Mouse (Mus musculus) 3134 (cell line): ENCODE results near the gene Gm38431.

Source experiments
- DNase-seq: peaks from one replicate; pipeline ENCODE4 v3.0.0-alpha.2; 2011; ENCODE audit warnings: low spot score; ENCODE audit not compliant: insufficient read length; ENCODE audit errors: extremely low read depth

Gene Gm38431

DNA sequence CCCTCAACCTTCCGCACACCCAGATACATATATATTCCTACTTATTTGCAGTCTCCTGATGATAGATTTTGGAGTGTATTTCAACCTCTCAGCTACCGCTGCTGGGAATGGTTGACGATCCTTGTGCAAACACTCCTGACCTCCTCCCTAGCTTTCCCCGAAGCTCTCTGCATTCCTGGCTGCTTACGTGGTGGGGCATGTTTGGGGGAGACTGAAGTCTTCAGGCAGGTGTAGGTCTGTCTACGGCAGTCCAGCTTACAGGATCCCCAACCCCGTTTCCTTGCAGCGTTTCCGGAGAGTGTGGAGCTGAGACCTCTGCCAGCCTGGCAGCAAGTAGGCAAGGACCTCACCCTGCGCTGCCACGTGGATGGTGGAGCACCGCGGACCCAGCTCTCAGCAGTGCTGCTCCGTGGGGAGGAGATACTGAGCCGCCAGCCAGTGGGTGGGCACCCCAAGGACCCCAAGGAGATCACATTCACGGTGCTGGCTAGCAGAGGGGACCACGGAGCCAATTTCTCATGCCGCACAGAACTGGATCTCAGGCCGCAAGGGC is 66.5 kb downstream of the Gm38431 start:
- no peak for DNase-seq

DNA sequence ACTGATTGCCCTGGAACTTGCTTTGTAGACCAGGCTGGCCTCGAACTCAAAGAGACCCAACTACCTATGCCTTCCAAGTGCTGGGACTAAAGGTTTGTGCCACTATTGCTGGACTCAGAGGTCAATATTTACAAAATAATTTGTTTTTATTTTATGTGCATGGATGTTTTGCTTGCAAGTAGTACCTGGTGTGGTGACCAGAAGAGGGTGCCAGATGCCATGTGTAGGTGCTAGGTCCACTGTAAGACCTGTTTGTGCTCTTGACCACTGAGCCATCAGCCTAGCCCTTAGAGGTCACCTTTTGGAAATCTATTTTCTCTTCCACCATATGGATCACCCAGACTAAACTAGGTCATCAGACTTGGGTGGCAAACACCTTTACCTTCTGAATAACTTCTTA is 69.1 kb downstream of the Gm38431 start:
- no peak for DNase-seq

DNA sequence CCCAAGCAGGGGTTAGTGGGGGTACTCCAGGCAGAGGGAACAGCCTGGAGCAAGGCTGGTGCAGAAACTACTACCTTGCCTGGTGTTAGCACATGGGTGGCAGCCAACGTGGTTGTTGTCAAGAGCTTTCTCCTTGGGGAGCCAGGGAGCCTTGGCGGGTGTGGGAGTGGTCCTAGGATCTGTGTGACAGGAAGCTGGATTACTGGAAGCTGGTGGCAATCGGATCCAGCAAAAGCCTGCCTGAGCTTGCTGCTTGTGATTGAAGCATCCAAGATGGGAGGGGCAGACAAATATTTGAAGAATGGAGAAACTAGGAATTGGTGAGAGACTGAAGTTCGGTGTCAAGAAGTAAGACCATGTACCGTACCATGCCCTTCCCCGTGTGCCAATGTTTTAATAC is 69.5 kb downstream of the Gm38431 start:
- no peak for DNase-seq

DNA sequence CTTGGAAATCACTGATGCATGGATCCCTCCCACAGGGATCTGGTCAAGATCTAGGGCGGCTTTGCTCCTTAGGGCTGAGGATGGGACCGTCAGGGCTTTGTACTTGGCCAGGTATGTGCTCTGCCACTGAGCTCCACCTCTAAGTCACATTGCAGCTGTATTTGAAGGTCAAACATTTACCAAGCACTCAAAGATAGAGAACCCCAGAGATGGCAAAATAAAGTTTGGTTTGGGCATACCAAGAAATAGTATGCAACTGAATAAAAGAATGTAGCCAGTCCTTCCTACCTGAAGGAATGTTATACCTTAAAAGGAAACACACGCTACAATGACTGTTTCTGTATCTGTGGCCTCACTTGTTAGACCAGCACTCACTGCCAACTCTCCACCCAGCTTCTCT is 70.4 kb downstream of the Gm38431 start:
- DNase-seq, result no peak

DNA sequence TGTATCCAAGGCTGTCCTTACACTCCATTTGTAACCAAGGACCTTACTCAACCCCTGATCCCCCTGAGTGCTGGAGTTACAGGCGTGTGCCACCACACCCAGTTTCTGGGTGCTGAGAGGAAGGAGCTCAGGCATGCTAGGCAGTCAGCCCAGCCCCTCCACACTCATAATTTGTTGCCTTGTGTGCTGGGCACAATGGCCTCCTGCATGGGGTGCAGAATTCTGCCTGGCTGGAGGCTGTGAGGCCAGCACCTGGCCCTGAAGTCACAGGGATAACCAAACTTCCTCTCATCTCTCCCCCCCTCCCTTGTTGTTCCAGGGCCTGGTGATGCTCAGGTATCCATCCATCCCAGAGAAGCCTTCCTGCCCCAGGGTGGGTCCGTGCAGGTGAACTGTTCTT is 73.2 kb downstream of the Gm38431 start:
- no peak for DNase-seq
